In the genomic region with DNA sequence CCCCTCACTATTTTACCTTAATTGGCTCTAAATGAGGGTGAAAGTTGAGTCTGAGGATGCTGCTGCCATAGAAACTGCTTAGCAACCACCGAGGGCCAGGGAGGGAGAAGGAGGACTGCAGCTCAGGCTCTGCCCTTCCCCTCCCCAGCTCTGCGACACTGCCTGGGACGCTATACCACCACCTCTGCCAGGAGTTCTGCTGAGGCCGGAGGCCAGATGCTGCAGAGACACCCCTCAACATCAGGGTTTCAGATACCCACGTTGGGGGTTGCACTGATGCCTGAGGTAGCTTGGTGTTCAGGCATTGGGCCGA, we compare ENCODE assay signal across 9 mouse cellular contexts. TPM values are rescaled to one million over a fixed set of nuclear protein-coding genes. Genes with fewer than 3 reads are reported as not detected.
DNase-seq lines count a peak whose midpoint lies in the region; ATAC-seq and TF ChIP-seq lines count a peak whose summit lies in the region.
"Not testable (repeated sequence)": the region's sequence is repeated elsewhere in the genome, so short reads cannot be mapped to it uniquely, and the experiment has no call there.
"Had no signal": no experiment of that assay in that cellular context is flagged by ENCODE, and none has a peak within 500 bp of the region (broad histone marks: within the 10 kb centered on the region; RNA-seq: fewer than 3 reads in every experiment).

No protein-coding gene starts in this region.

- H3K36me3 ChIP-seq in forebrain, embryonic 13.5 days (ENCODE audit: poor library complexity, severe bottlenecking); hindbrain, embryonic 11.5 days (ENCODE audit: control insufficient read depth, insufficient read depth, low read length); hindbrain, embryonic 15.5 days; kidney, postnatal 0 days (ENCODE audit: insufficient read depth, low read length); midbrain, embryonic 12.5 days; midbrain, embryonic 16.5 days (ENCODE audit: control insufficient read depth, insufficient read depth, low read length); neural tube, embryonic 13.5 days: not testable (repeated sequence)

- not testable (repeated sequence) for H3K4me1 ChIP-seq in forebrain, embryonic 13.5 days; hindbrain, embryonic 11.5 days (replicated peaks; ENCODE audit: control insufficient read depth, insufficient read depth, low read length); hindbrain, embryonic 15.5 days (replicated peaks); kidney, postnatal 0 days (replicated peaks; ENCODE audit: insufficient read depth, low read length); midbrain, embryonic 12.5 days; midbrain, embryonic 16.5 days (ENCODE audit: control insufficient read depth, insufficient read depth, low read length); neural tube, embryonic 13.5 days (replicated peaks)

- H3K9me3 ChIP-seq in forebrain, embryonic 13.5 days (replicated peaks); hindbrain, embryonic 11.5 days (ENCODE audit: control insufficient read depth, low read length); hindbrain, embryonic 15.5 days; kidney, postnatal 0 days (replicated peaks; ENCODE audit: low read length); midbrain, embryonic 12.5 days; midbrain, embryonic 16.5 days (replicated peaks; ENCODE audit: control insufficient read depth, low read length, poor library complexity, severe bottlenecking); neural tube, embryonic 13.5 days: not testable (repeated sequence)

- not testable (repeated sequence) for DNase-seq in hindbrain, embryonic 11.5 days (ENCODE audit: low spot score); kidney, postnatal 0 days (ENCODE audit: low spot score)

- not testable (repeated sequence) for H3K27me3 ChIP-seq in forebrain, embryonic 13.5 days; hindbrain, embryonic 11.5 days (ENCODE audit: control insufficient read depth, insufficient read depth, low read length); hindbrain, embryonic 15.5 days; kidney, postnatal 0 days (ENCODE audit: insufficient read depth, low read length); midbrain, embryonic 12.5 days; midbrain, embryonic 16.5 days (ENCODE audit: control insufficient read depth, insufficient read depth, low read depth, low read length); neural tube, embryonic 13.5 days

- not testable (repeated sequence) for H3K27ac ChIP-seq in forebrain, embryonic 13.5 days; hindbrain, embryonic 11.5 days (ENCODE audit: low read depth, low read length); hindbrain, embryonic 15.5 days (replicated peaks); kidney, postnatal 0 days; midbrain, embryonic 12.5 days (replicated peaks); midbrain, embryonic 16.5 days (ENCODE audit: low read length); neural tube, embryonic 13.5 days (replicated peaks)

- ATAC-seq in forebrain, embryonic 13.5 days, result peak; percentile 82
- peak; percentile 75 for ATAC-seq in hindbrain, embryonic 11.5 days (ENCODE audit: low FRiP score)
- peak; percentile 77 for ATAC-seq in hindbrain, embryonic 15.5 days (ENCODE audit: low FRiP score, low read depth)
- ATAC-seq in kidney, postnatal 0 days (replicated peaks; ENCODE audit: low FRiP score, low read depth), result 0 out of 2 replicates have a peak, but pooled peaks have one; percentile 18
- peak; percentile 82 for ATAC-seq in midbrain, embryonic 12.5 days (ENCODE audit: low FRiP score, low read depth)
- peak; percentile 89; the same call in 1 of the 2 replicates for ATAC-seq in midbrain, embryonic 16.5 days
- ATAC-seq in neural tube, embryonic 13.5 days (ENCODE audit: low read depth), result peak; percentile 86

- H3K4me3 ChIP-seq in forebrain, embryonic 13.5 days; hindbrain, embryonic 11.5 days (ENCODE audit: low read depth, low read length); hindbrain, embryonic 15.5 days; kidney, postnatal 0 days (replicated peaks; ENCODE audit: low read depth, low read length); midbrain, embryonic 12.5 days; midbrain, embryonic 16.5 days (ENCODE audit: low read depth, low read length); neural tube, embryonic 13.5 days: not testable (repeated sequence)

- not testable (repeated sequence) for H3K4me2 ChIP-seq in forebrain, embryonic 13.5 days; hindbrain, embryonic 11.5 days (replicated peaks; ENCODE audit: low read depth, low read length); kidney, postnatal 0 days (ENCODE audit: low read length); midbrain, embryonic 12.5 days (replicated peaks); midbrain, embryonic 16.5 days (ENCODE audit: low read length); neural tube, embryonic 13.5 days
- peak overlapping the region; percentile 24; the same call in 1 of the 2 replicates for H3K4me2 ChIP-seq in hindbrain, embryonic 15.5 days

- not testable (repeated sequence) for H3K9ac ChIP-seq in forebrain, embryonic 13.5 days; hindbrain, embryonic 11.5 days (ENCODE audit: low read depth, low read length); hindbrain, embryonic 15.5 days; kidney, postnatal 0 days (ENCODE audit: low read depth, low read length); midbrain, embryonic 12.5 days (replicated peaks); midbrain, embryonic 16.5 days (ENCODE audit: low read depth, low read length); neural tube, embryonic 13.5 days

- TF ChIP-seq CTCF in kidney, postnatal 0 days (IDR thresholded peaks at IDR 0.05; ENCODE audit: low read depth), result not testable (repeated sequence)

- 12% methylated on average over 3 of the region's 6 CpGs for WGBS in forebrain, embryonic 13.5 days
- 32% methylated on average over 3 of the region's 6 CpGs for WGBS in hindbrain, embryonic 11.5 days
- WGBS in hindbrain, embryonic 15.5 days, result 14% methylated on average over 3 of the region's 6 CpGs
- WGBS in kidney, postnatal 0 days, result 50% methylated on average over 3 of the region's 6 CpGs
- WGBS in midbrain, embryonic 12.5 days, result 27% methylated on average over 3 of the region's 6 CpGs
- 11% methylated on average over 3 of the region's 6 CpGs for WGBS in midbrain, embryonic 16.5 days
- WGBS in neural tube, embryonic 13.5 days, result 44% methylated on average over 2 of the region's 6 CpGs

RNA-seq across cellular contexts. Expression of a gene that starts 46.3 kb away (rescaled TPM):
- polyA plus RNA-seq in forebrain, embryonic 13.5 days (2015; fragmentation: Nextera tagmentation; extraction: Ambion mirVana), result 0.21 TPM in 1 of 2 replicates, not detected in the other
- 0.96 TPM in 1 of 2 replicates, not detected in the other for polyA plus RNA-seq in hindbrain, embryonic 11.5 days (2014; fragmentation: Nextera tagmentation; extraction: Ambion mirVana)
- 0.57 TPM in 1 of 2 replicates, not detected in the other for polyA plus RNA-seq in hindbrain, embryonic 15.5 days (2015; fragmentation: Nextera tagmentation; extraction: Ambion mirVana)
- 0.62 and 0.89 TPM in 2 replicates for polyA plus RNA-seq in kidney, postnatal 0 days (2015; fragmentation: Nextera tagmentation; extraction: Ambion mirVana)
- polyA plus RNA-seq in midbrain, embryonic 12.5 days (2016; fragmentation: Nextera tagmentation; extraction: Ambion mirVana), result 0.26 TPM in 1 of 2 replicates, not detected in the other
- polyA plus RNA-seq in midbrain, embryonic 16.5 days (2015; fragmentation: Nextera tagmentation; extraction: Ambion mirVana), result 0.22 TPM in 1 of 2 replicates, not detected in the other
- 0.23 and 0.28 TPM in 2 replicates for polyA plus RNA-seq in neural tube, embryonic 13.5 days (2015; fragmentation: Nextera tagmentation; extraction: Ambion mirVana)
- polyA plus RNA-seq: heart, embryonic 13.5 days; heart, postnatal 0 days had no signal

RNA-seq across cellular contexts. Expression of a gene that starts 46.6 kb away (rescaled TPM):
- 10.3 and 10.9 TPM in 2 replicates for polyA plus RNA-seq in forebrain, embryonic 13.5 days (2015; fragmentation: Nextera tagmentation; extraction: Ambion mirVana)
- polyA plus RNA-seq in hindbrain, embryonic 11.5 days (2014; fragmentation: Nextera tagmentation; extraction: Ambion mirVana), result 14.9 and 15.9 TPM in 2 replicates
- 17.6 and 17.7 TPM in 2 replicates for polyA plus RNA-seq in hindbrain, embryonic 15.5 days (2015; fragmentation: Nextera tagmentation; extraction: Ambion mirVana)
- polyA plus RNA-seq in kidney, postnatal 0 days (2015; fragmentation: Nextera tagmentation; extraction: Ambion mirVana), result 92.4 and 98.7 TPM in 2 replicates
- 12.9 and 14.9 TPM in 2 replicates for polyA plus RNA-seq in midbrain, embryonic 12.5 days (2016; fragmentation: Nextera tagmentation; extraction: Ambion mirVana)
- polyA plus RNA-seq in midbrain, embryonic 16.5 days (2015; fragmentation: Nextera tagmentation; extraction: Ambion mirVana), result 8.2 and 10.4 TPM in 2 replicates
- 13.1 and 13.7 TPM in 2 replicates for polyA plus RNA-seq in neural tube, embryonic 13.5 days (2015; fragmentation: Nextera tagmentation; extraction: Ambion mirVana)

Comparison
In these comparisons a context has a peak if more than half of its experiments do, and no peak if none do; other contexts are left out.
1. ATAC-seq: peak in every context shown above with its lines; median percentile 89 in midbrain, embryonic 16.5 days; 86 in neural tube, embryonic 13.5 days; 82 in forebrain, embryonic 13.5 days; 82 in midbrain, embryonic 12.5 days; 77 in hindbrain, embryonic 15.5 days; 75 in hindbrain, embryonic 11.5 days; 18 in kidney, postnatal 0 days.